Mouse (Mus musculus) G1E (cell line): ENCODE measurements at regions not wholly inside any gene's neighbourhood (a gene's known extent, or its start where the extent isn't known, plus 50 kb on each side); places are given as distances from the start of the nearest gene placed in this dataset.

ENCODE experiments used
- CTCF ChIP-seq: IDR thresholded peaks from 2 replicates; pipeline ENCODE4 v1.5.1; 2012; ENCODE audit warnings: low read depth, low read length, inconsistent platforms, mixed read lengths
- GATA1 ChIP-seq: IDR thresholded peaks from 2 replicates; pipeline ENCODE4 v1.6.1; 2012; ENCODE audit warnings: borderline replicate concordance, low read length, inconsistent platforms, mixed read lengths
- GATA2 ChIP-seq: IDR thresholded peaks from 2 replicates; pipeline ENCODE4 v1.6.1; 2012; ENCODE audit warnings: low read depth, low read length, inconsistent platforms, borderline replicate concordance
- POLR2AphosphoS5 ChIP-seq: IDR thresholded peaks from 2 replicates; pipeline ENCODE4 v1.6.1; 2012; ENCODE audit warnings: low read depth, low read length, inconsistent platforms; ENCODE audit not compliant: insufficient replicate concordance
- TAL1 ChIP-seq: conservative IDR thresholded peaks from 2 replicates; pipeline ENCODE4 v1.6.1; 2012; ENCODE audit warnings: low read depth, low read length, inconsistent platforms, mixed read lengths

- TF ChIP-seq CTCF (no peak), POLR2AphosphoS5 (no peak), GATA1 (no peak), TAL1 (no peak), GATA2 (no peak)
These were observed 99.0 kb upstream of the Thpo start for GRCm38 (mm10) chr16:20833301-20833700.
